Mouse (Mus musculus) ES-E14 (cell line): ENCODE measurements around the gene Klf9.

Experiments used
- ZC3H11A ChIP-seq: IDR thresholded peaks from 2 replicates; pipeline ENCODE4 v1.6.1; 2012; ENCODE audit warnings: low read depth, mild to moderate bottlenecking, inconsistent platforms, low read length, borderline replicate concordance
- ZNF384 ChIP-seq: IDR thresholded peaks from 2 replicates; pipeline ENCODE4 v1.6.1; 2012; ENCODE audit warnings: low read depth, low read length, inconsistent platforms

DNA sequence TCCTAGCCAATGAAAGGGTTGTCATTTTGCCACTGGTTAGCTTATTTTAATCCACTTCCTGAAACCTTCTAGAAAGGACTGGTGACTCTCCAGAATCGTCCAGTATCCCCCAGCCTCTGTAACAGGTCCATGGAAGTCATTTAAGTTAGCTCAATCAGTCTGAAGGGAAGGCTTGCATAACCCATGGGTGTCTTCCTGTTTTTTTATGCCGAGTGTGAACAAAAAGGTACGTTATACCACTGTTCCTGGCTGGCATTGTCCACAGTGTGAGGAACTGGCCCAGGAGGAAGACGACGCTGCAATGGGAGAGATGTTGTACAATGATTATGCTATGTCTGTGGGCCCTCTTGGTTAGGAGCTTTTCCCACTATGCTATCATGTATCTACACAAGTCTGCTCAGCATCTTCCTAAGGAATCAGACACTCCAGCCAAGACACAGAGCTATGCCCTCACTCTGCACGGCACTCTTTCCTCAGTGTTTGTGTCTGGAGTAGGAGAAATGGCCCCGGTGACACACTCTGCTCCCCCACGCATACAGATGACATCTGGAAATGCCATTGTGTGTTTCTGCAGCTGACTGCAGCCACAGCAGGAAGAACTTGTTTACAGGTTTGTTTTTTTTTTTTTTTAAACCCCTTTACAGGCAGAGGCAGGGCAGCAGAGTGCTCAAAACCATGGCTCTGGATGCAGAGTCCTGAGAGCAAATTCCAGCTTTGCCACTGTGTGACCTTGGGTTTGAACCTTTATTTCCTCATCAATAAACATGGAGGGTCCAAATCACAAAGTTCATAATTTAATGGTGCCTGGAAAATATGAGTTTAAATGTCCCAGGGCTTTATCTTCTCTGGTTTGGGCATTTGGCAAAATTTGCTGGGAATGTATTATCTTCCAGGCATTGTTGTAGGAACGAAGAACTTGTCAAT lies 15.5 kb upstream of the Klf9 start:
- TF ChIP-seq ZNF384 (no peak), ZC3H11A (no peak)
